Mouse (Mus musculus) midbrain, embryonic 12.5 days (tissue): ENCODE measurements around the gene Rtn4. TPM values are rescaled to one million over a fixed set of nuclear protein-coding genes. Genes with fewer than 3 reads are reported as not detected.
"Not testable (repeated sequence)": the region's sequence is repeated elsewhere in the genome, so short reads cannot be mapped to it uniquely, and the experiment has no call there.

Experiments
- ATAC-seq: fragments of 200-750 bp; cut with Nextera tagmentation; 2 replicates; pipeline ENCODE4 v1.8.0; 2017; ENCODE audit warnings: low read depth, moderate TSS enrichment, moderate library complexity; ENCODE audit not compliant: low FRiP score
- H3K27ac ChIP-seq: fragments of 300-500 bp; sonication (generic); replicated peaks from 2 replicates; pipeline ENCODE4 v1.5.1; 2016; ENCODE audit warnings: mild to moderate bottlenecking
- H3K27me3 ChIP-seq: fragments of 300-500 bp; sonication (generic); 2 replicates; pipeline ENCODE4 v1.6.1; 2016; ENCODE audit warnings: mild to moderate bottlenecking
- H3K36me3 ChIP-seq: fragments of 300-500 bp; sonication (generic); 2 replicates; pipeline ENCODE4 v1.6.1; 2016
- H3K4me1 ChIP-seq: fragments of 300-500 bp; sonication (generic); 2 replicates; pipeline ENCODE4 v1.6.1; 2016
- H3K4me2 ChIP-seq: fragments of 300-500 bp; sonication (generic); replicated peaks from 2 replicates; pipeline ENCODE4 v1.6.1; 2016; ENCODE audit warnings: mild to moderate bottlenecking, moderate library complexity
- H3K4me3 ChIP-seq: fragments of 300-500 bp; sonication (generic); 2 replicates; pipeline ENCODE4 v1.5.1; 2016; ENCODE audit warnings: mild to moderate bottlenecking
- H3K9ac ChIP-seq: fragments of 300-500 bp; sonication (generic); replicated peaks from 2 replicates; pipeline ENCODE4 v1.6.1; 2016; ENCODE audit warnings: mild to moderate bottlenecking, moderate library complexity
- H3K9me3 ChIP-seq: fragments of 300-500 bp; sonication (generic); 2 replicates; pipeline ENCODE4 v1.6.1; 2016; ENCODE audit warnings: mild to moderate bottlenecking
- WGBS: fragments of 180-500 bp; shearing (Covaris S2); methylation state at CpG from one replicate; pipeline ENCODE4 v1.1.7; 2016; 5-methylcytosine and 5-hydroxymethylcytosine counted together
- polyA plus RNA-seq: library from polyadenylated mRNA; unstranded; fragments of >200 nt; fragmentation: Nextera tagmentation; extraction: Ambion mirVana; gene quantifications from 2 replicates; pipeline ENCODE4 v1.2.1, GENCODE M21; 2016

Gene Rtn4
- polyA plus RNA-seq = 98.1 and 115 TPM in 2 replicates

DNA sequence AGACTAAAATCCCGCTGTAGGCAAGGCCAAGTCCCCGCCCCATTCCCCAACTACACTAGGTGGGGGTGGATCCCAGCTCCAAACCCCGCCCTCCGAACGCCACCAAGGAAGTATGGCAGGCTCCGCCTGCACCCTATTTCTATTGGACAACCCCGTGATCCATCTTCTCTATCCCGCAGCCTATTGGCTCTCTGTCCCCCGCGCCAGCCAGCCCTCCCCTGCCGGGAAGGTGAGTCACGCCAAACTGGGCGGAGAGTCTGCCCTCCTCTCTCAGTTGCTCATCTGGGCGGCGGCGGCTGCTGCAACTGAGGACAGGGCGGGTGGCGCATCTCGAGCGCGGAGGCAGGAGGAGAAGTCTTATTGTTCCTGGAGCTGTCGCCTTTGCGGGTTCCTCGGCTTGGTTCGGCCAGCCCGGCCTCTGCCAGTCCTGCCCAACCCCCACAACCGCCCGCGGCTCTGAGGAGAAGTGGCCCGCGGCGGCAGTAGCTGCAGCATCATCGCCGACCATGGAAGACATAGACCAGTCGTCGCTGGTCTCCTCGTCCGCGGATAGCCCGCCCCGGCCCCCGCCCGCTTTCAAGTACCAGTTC is at the start of gene Rtn4:
TSS of gene Rtn4 (plus strand) at position 265 of the 590 bp plus-strand sequence.
- H3K36me3 ChIP-seq = no peaks in the 10 kb centered on the region
- WGBS = under 1% methylated on average over 42 of the region's 43 CpGs
- peak within 1 kb of the TSS; percentile 98 for H3K9ac ChIP-seq
- ATAC-seq = peak; percentile 96
- no peaks in the 10 kb centered on the region for H3K9me3 ChIP-seq
- H3K4me2 ChIP-seq = peak within 1 kb of the TSS; percentile 59
- H3K4me1 ChIP-seq = peaks cover 13% of the 10 kb centered on the region; the same call in 1 of the 2 replicates
- peak within 1 kb of the TSS; percentile 99 for H3K4me3 ChIP-seq
- H3K27me3 ChIP-seq = no peaks in the 10 kb centered on the region
- H3K27ac ChIP-seq = peak within 1 kb of the TSS; percentile 99

DNA sequence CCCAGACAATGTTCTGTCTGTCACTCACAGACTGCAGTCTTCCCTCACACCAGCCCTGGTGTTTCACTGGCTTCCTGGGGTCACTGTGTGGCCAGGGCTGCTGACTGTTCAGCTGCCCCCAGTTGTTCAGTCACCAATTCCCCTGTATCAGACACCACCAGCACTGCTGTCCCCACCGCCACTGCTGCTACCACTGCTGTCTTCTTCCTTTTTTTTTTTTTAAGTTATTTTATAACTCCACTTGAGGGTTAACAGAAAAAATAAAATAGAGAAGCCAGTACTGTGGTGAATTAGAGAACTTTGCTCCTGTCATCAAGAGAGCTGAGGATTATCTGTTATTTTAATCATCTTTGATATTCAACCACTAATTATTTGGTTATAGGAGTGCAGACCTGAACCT is 48.3 kb upstream of the Rtn4 start:
- no peaks in the 10 kb centered on the region for H3K36me3 ChIP-seq
- H3K9ac ChIP-seq = no peak overlapping the region
- no peaks in the 10 kb centered on the region for H3K9me3 ChIP-seq
- no peak overlapping the region for H3K4me2 ChIP-seq
- 86% methylated on average over 1 of the region's 1 CpGs for WGBS
- H3K27ac ChIP-seq = no peak overlapping the region
- no peaks in the 10 kb centered on the region for H3K4me1 ChIP-seq
- ATAC-seq = no peak
- H3K4me3 ChIP-seq = no peak overlapping the region
- no peaks in the 10 kb centered on the region for H3K27me3 ChIP-seq

DNA sequence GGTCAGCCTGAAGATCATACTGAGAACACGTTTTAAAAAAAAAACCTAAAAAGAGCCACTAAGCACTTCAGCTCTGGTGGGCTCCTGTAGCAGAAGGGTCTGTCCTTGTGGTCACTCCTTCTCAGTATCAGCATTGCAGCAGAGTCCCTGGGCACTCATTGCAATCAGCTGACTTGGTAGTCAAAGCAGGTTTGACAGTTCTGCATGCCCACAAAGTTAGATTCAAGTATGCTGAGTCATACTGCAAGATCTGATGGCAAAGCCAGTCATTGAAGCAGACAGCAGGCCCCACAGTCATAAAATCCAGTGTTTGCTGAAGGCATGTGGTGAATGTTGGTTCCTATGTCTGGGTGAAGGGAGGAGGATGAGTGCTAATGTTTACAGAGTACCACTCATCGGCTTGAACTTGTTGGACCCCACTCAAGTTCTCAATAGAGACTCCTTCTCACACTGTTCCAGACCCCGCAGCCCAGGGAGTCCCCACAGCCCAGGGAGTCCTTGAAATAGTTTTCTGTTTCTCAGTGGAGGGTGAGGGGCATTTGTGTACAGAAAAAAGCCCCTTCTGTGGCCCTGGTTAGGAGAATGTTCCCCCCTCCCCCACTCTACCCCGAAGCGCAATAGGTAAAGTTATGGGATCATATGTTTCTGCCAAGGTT is 47.2 kb upstream of the Rtn4 start:
- WGBS = 78% methylated on average over 5 of the region's 5 CpGs
- H3K27ac ChIP-seq = no peak overlapping the region
- no peaks in the 10 kb centered on the region for H3K4me1 ChIP-seq
- H3K4me3 ChIP-seq = no peak overlapping the region
- H3K9me3 ChIP-seq = no peaks in the 10 kb centered on the region
- no peak overlapping the region for H3K9ac ChIP-seq
- H3K36me3 ChIP-seq = no peaks in the 10 kb centered on the region
- no peak for ATAC-seq
- no peaks in the 10 kb centered on the region for H3K27me3 ChIP-seq
- no peak overlapping the region for H3K4me2 ChIP-seq

DNA sequence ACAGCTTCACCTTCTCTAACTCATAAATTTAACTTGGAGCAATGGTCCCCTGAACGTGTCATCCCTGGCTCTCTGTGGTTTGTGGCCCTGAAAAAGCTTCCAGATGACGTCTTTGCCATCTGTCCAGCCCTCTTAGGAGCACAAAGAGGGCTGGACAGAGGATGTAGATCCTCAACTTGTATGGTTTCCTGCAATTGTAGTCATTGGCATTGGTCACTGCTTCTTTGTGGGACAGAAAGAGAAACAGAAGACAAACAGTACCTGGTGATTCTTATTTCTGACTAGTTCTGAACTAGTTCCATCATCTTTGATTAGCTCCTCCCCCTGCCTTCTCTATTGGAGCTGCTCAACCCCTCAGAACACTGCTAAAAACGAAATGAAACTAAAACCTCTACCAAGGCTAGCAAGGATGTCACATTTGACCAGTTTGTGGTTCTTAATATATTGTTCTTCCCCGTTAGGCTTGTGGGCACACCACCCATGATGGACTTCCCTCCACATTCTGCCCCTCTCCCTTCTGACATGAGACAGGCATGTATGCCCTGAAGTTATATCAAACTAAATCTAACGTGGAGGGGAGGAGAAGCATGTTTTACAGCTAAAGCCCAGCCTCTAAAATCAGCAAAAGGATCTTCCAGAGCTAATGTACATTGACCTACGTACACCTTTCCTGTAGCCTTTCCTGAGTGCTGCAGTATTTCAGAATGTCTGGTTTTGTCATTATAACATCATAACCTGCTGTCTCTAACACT is 45.0 kb upstream of the Rtn4 start:
- WGBS = 70% methylated on average over 6 of the region's 6 CpGs
- Histone ChIP-seq H3K4me3 (no peak overlapping the region), H3K27me3 (no peaks in the 10 kb centered on the region), H3K27ac (no peak overlapping the region), H3K4me2 (no peak overlapping the region), H3K4me1 (no peaks in the 10 kb centered on the region), H3K36me3 (no peaks in the 10 kb centered on the region), H3K9ac (no peak overlapping the region), H3K9me3 (no peaks in the 10 kb centered on the region)
- ATAC-seq = no peak

DNA sequence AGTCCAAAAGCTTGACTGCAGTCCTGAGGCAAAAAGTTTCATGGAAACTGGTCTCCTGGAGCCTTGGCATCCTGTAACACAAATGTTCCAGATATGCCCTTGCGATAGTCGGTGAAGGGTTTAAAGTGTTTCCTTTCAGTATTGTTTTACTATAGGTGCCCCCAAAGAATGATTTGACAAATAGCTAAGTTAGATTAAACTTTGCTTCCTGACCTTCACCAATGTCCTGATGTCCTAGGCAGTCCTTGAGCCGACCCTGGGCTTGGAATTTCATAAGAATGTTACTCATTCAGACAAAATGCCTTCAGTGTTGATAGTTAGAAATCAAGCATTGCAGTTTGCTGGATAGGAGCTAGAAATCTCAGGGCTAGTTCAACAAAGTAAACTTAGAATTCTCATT is 37.4 kb upstream of the Rtn4 start:
- H3K4me1 ChIP-seq, H3K27ac ChIP-seq, ATAC-seq, H3K4me3 ChIP-seq, H3K36me3 ChIP-seq, H3K27me3 ChIP-seq, H3K9me3 ChIP-seq, H3K4me2 ChIP-seq, H3K9ac ChIP-seq: not testable (repeated sequence)
- WGBS = 92% methylated on average over 3 of the region's 3 CpGs

DNA sequence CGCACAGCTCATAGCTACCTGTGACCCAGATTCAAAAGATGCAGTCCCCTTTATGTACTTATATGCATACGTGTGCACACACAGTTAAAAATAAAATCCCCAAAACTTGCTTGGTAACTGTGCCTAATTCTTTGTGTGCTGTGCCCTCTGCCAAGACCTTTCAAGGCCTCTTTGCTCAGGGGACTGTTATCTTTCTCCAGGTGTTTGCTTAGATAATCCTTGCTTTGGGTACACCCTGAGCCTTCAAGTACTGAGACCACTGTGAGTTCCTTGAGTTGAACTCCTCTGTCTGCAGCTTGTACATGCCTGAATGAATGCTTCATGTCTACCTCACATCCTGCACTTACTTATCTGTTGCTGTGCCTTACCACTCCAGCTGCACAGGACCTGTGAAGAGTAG is 32.0 kb upstream of the Rtn4 start:
- Histone ChIP-seq H3K4me1 (no peaks in the 10 kb centered on the region), H3K9ac (no peak overlapping the region), H3K27ac (no peak overlapping the region), H3K4me2 (no peak overlapping the region), H3K9me3 (no peaks in the 10 kb centered on the region), H3K36me3 (no peaks in the 10 kb centered on the region), H3K4me3 (no peak overlapping the region), H3K27me3 (no peaks in the 10 kb centered on the region)
- ATAC-seq = no peak
- WGBS = 88% methylated on average over 2 of the region's 2 CpGs

DNA sequence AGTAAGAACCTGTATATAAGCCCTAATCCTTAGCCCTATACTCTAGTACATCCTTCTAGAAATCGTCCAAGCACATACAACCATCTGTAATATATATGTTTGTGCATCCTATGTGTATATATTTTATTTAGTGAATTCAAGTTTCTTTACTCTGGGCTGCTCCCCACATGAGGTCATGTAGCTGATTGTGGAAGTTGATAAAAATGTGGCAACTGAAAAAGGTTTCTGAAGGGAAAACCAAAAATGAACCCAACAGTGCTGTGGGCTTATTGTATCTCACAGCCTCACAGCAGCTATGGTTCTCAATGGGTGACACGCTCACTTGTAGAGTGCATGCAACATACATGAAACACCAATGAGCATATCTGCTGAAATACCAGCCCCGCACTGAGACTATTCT is 25.1 kb upstream of the Rtn4 start:
- no peak overlapping the region for H3K4me3 ChIP-seq
- H3K36me3 ChIP-seq = no peaks in the 10 kb centered on the region
- H3K4me2 ChIP-seq = no peak overlapping the region
- H3K27me3 ChIP-seq = no peaks in the 10 kb centered on the region
- no peak for ATAC-seq
- H3K27ac ChIP-seq = no peak overlapping the region
- 91% methylated on average over 3 of the region's 3 CpGs for WGBS
- H3K4me1 ChIP-seq = no peaks in the 10 kb centered on the region
- H3K9me3 ChIP-seq = no peaks in the 10 kb centered on the region
- H3K9ac ChIP-seq = no peak overlapping the region

DNA sequence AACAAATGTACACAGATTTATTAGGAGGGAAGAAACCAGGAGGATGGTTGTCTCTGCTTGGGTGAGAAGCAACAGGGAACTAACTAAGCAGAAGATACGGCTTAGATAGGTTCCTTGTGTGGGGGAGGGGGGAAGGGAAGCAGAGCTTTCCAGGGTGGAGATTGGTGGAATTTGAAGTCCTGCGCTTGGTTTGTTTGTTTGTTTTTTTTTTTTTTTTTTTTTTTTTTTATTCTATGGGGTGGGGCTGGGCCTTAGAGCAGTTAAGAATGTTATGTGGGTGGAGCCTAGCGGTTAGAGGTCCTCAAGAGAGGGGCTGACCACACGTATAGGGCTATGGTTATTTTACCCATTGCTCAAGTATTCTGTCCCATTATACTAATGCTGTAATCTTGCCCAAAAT is 23.0 kb upstream of the Rtn4 start:
- H3K4me2 ChIP-seq = no peak overlapping the region
- H3K9me3 ChIP-seq = no peaks in the 10 kb centered on the region
- H3K9ac ChIP-seq = no peak overlapping the region
- WGBS = 87% methylated on average over 4 of the region's 4 CpGs
- H3K27ac ChIP-seq = no peak overlapping the region
- no peaks in the 10 kb centered on the region for H3K27me3 ChIP-seq
- H3K36me3 ChIP-seq = no peaks in the 10 kb centered on the region
- no peak overlapping the region for H3K4me3 ChIP-seq
- no peaks in the 10 kb centered on the region for H3K4me1 ChIP-seq
- no peak for ATAC-seq

DNA sequence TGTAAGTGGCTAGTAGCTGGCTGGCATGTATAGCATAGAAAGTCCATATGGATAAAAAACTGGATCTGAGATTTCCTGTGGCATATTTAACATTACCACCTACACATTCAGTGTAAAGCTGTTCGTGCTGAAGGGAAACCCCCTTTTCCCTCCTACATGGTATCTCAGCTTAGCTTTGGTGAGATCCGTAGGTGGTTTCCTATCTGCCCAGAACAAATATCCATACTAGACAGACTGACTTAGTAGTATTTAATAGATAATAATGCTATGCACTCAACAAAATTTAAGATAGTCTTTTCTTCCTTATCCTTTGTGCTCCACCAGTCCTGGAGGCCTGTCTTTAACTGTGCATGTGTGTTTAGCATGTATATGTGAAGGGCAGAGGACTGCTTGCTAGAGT is 19.4 kb upstream of the Rtn4 start:
- Histone ChIP-seq H3K4me3 (no peak overlapping the region), H3K9me3 (no peaks in the 10 kb centered on the region), H3K4me1 (no peaks in the 10 kb centered on the region), H3K9ac (no peak overlapping the region), H3K27me3 (no peaks in the 10 kb centered on the region), H3K4me2 (no peak overlapping the region), H3K36me3 (no peaks in the 10 kb centered on the region), H3K27ac (no peak overlapping the region)
- ATAC-seq = no peak
- WGBS = 91% methylated on average over 2 of the region's 2 CpGs

DNA sequence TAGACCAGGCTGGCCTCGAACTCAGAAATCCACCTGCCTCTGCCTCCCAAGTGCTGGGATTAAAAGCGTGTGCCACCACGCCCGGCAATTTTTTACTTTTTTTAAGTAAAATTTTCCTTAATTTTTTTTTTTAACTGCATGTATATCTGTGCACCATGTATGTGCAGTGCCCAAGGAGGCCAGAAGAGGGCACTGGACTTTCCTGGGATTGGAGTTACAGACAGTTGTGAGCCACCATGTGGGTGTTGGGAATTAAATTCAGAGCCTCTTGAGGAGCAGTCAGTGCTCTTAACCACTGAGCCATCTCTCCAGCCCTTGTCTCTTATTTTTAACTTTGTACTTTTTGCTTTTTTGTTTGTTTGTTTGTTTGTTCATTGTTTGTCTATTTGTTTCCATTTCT is 16.0 kb upstream of the Rtn4 start:
- Histone ChIP-seq H3K9me3 (no peaks in the 10 kb centered on the region), H3K9ac (no peak overlapping the region), H3K27me3 (no peaks in the 10 kb centered on the region), H3K36me3 (no peaks in the 10 kb centered on the region), H3K27ac (no peak overlapping the region), H3K4me2 (no peak overlapping the region), H3K4me3 (no peak overlapping the region), H3K4me1 (no peaks in the 10 kb centered on the region)
- WGBS = 96% methylated on average over 4 of the region's 4 CpGs
- no peak for ATAC-seq

DNA sequence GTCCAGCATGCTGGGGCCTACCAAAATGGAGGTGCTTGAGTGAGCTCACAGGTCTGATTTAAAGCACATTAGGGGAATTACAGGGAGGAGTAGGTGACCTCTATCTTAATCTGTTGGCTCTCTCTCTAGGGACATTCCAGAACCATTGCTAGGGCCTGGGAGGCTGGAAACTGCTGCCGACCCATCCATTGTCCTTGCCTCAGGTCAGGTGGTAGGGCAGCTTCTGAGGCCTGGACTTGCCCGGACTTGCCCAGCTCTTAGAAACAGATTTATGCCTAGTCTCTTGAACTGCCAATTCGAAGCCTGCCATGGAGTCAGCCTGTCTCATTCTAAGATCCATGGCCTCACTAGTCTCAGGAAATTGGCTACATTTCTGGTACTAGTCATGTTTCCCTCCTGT is 12.8 kb upstream of the Rtn4 start:
- Histone ChIP-seq H3K36me3 (no peaks in the 10 kb centered on the region), H3K4me3 (no peak overlapping the region), H3K27me3 (no peaks in the 10 kb centered on the region), H3K4me1 (no peaks in the 10 kb centered on the region), H3K27ac (no peak overlapping the region), H3K4me2 (no peak overlapping the region), H3K9ac (no peak overlapping the region), H3K9me3 (no peaks in the 10 kb centered on the region)
- ATAC-seq = no peak
- WGBS = 76% methylated on average over 3 of the region's 3 CpGs

DNA sequence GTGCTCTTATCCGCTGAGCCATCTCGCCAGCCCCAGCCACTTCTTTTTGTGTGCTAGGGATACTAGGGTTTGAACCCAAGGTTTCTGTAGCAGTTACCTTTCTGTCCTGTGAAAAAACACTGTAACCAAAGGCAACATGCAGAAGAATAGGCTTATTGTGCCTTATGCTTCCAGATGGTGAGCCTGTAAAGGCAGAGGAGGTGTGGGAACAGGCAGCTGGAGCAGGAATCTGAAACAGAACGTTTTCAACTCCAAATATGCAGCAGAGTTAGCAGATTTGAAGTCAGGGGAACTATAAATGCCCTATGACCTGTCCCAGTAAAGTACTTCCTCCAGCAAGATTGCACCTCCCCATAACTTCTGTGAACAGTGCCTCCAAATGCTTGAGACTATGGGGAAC is 12.0 kb upstream of the Rtn4 start:
- H3K9ac ChIP-seq = no peak overlapping the region
- no peak for ATAC-seq
- no peaks in the 10 kb centered on the region for H3K36me3 ChIP-seq
- no peaks in the 10 kb centered on the region for H3K4me1 ChIP-seq
- no peak overlapping the region for H3K4me3 ChIP-seq
- no peak overlapping the region for H3K4me2 ChIP-seq
- no peaks in the 10 kb centered on the region for H3K27me3 ChIP-seq
- WGBS = 82% methylated on average over 3 of the region's 3 CpGs
- H3K9me3 ChIP-seq = no peaks in the 10 kb centered on the region
- H3K27ac ChIP-seq = no peak overlapping the region
